Mouse (Mus musculus): ENCODE measurements around the gene Efhd1.

Gene Efhd1

DNA sequence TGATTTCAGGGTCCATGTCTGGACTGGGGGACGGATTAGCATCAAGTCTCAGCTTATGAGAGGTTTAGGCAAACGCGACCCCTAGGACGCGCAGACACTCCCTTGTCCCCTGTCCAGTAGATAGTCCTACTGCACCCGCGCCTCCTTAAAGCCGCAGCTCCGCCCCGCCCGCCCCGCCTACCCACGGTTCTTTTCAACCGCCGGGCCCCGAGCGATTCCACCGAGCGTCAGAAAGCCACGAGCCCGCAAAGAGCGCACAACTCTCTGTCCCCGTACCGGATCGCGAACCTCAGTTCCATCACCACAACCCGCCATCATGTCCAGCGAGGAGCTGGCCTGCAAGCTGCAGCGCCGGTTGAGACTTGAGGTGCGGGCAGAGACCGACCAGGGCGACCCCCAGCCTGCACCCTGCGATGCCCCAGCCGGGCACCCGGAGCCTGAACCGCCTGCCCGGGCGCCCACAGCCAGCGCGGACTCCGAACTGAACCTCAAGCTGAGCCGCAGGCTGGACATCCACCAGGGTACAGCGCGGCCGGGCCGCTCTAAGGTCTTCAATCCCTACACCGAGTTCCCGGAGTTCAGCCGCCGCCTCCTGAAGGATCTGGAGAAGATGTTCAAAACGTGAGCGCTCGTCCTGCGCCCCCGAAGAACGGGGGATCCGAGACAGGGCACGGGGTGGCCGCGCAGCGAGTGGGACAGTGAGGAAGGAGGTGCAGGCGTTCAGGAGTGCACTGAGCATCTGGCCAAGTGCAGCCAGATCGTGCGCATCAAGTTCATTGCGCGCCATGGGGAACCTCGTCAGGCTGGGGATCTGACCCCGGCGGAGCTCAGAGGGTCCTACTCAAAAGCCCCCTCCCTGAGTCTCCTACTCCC, at the start of gene Efhd1:
TSS of gene Efhd1 (plus strand) at position 230 of the 873 bp plus-strand sequence.
- no peak for DNase-seq

DNA sequence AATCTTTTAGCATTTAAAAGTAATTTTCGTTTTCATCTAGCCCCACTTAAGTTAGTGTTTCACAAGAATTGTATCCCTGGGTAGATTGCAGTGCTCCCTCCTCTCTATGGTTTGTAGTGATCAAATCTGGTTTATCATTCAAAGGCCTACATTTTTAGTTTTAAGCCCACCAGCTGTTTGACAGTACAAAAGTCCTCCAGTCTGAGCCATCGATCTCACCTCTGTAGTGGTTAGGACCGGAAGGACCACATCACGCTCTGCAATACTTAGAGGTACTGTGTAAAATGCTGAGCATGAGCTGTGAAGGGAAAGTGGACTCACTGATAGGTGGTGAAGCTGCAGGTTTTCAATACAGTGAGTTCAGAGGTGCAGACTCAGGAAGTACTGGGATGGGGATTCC, 49.4 kb upstream of the Efhd1 start:
- no peak for DNase-seq

DNA sequence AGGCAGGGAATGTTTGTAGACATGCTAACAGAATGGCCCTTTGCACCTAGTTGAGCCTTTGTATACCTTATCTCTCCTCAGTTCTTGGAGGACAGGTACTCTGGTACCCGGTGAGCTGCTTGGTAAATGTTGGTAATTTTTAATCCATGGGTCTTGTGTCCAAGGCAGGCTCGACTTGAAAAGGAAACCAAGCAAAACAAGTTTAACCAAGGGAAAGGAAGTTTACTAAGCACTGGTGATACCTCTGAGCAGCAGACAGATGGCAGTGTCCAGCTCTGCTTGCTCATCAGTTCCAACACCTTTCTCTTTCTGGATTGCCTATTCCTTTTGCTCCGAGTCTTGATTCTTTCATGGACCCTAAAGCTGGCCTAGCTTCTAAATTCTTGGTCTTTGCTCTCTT, 46.2 kb upstream of the Efhd1 start:
- no peak for DNase-seq

DNA sequence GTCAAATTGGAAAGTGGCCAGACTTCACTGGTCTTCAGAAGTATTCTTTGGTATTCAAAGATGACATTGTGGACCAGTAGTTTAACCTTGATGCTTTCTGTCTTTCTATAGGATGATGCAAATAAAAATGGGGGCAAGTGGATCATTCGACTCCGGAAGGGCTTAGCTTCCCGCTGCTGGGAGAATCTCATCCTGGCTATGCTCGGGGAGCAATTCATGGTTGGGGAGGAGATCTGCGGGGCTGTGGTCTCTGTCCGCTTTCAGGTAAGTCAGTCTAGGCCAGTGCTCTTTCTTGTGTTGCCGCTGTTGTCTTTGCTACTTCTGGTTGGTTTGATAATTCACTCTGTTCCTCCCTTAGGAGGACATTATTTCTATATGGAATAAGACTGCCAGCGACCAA, 38.4 kb upstream of the Efhd1 start:
- DNase-seq: no peak

DNA sequence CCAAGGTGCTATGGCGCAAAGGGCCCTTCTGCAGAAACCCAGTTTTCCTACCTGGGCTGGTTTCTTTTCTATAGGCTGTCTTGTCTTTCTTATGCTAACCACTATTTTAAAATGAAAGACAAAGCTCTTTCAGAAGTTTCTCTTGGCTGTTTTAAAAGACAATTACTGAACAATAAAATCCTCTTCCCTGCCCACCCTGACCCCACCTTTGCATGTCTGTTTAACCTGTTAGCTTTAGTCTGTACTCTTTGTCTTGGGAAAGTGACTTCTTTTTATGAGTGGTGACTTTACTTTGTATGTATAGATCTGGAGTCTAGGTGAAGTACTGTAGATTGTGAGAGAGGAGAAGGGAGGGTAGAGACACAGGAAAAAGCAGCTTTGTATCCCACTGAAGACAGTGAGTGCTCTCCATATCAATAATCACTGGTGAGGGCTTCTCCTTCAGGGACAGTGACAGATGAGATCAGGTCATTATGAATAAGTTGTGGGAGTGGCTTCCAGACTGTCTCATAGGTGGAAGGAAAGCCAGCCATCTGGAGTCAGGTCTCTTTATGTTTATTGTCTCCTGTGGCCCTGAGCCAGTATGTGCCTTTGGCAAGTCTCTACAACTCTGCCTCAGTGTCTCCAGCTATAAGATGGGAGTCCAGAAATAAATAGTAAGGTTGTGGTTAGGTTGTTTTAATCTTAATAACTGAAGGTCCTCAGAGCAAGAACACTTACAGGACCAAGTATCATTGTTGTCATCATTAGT, 37.6 kb upstream of the Efhd1 start:
- no peak for DNase-seq

DNA sequence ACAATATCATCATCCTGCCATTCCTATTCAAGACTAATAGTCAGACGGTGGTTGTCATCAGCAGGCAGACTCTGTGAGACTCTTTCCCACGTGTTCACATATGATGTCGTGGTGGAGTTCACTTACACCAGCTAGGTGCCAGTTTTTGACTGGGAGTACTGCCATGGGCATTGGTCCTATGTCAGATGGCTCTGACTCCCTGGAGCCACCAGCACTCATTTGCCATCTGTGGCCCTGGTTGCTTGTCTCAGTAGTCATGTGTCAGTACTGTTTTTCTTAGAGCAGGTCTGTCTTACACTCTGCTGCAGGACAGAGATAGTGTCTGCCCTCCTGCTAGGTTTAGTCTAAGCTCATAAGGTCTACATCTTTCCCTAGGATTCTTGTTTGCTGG, 37.0 kb upstream of the Efhd1 start:
- peak; percentile 81 for DNase-seq

DNA sequence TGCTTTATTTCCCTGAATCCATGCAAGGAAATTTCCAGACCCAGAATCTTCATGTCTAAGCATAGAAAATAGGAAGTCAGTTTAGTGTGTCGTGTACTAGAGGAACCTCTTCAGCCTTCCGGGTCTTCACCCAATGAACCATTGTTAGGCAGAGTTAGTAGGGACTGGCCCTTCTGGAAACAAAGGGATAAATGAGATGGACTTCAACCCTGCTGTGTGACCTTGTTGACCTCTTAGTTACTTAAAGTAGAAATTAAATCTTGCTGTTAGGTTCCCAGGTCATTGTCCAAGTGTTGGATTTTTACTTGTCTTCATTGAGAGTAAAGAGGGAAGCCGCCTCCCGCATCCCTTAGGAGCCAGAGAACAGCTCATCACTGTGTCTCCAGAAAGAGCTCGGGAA, 33.6 kb upstream of the Efhd1 start:
- no peak for DNase-seq

DNA sequence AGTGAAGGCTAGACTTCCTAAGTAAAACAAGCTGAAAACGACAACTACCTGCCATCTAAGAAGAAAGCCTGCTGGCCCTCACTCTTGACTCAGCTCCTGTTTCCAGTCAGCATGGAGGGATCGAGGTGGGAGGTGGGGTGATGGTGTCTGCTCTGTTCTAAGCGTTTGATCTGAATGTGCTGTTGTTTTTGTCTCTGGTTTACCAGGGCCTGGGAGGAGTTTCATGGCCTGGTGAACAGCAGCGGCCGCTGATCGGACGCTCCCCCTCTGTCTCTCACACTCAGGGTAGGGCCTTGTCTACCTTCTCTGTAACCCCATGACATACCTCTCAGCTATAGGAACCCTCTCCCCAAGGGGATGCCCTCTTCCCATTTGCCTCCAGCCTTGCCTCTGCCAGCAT, 32.0 kb upstream of the Efhd1 start:
- DNase-seq: no peak

DNA sequence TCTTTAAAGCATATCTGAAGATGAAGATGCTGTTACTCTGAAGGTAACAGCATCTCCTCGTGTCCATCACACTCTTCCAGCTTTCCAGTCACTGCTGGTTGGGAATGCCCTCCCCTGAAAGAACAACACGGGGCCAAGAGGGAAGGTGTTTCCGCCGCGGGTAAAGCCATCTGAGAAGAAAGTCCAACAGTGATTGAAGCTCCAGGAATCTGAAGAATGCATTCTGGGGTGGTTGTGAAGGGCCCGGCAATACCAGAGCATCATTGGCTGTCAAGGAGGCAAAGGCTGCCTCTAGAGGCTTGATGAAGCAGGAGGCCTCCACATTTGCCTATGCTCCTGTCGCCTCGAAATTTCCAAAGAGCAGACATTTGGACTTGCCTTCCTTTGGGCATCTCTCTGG, 25.1 kb upstream of the Efhd1 start:
- DNase-seq: no peak

DNA sequence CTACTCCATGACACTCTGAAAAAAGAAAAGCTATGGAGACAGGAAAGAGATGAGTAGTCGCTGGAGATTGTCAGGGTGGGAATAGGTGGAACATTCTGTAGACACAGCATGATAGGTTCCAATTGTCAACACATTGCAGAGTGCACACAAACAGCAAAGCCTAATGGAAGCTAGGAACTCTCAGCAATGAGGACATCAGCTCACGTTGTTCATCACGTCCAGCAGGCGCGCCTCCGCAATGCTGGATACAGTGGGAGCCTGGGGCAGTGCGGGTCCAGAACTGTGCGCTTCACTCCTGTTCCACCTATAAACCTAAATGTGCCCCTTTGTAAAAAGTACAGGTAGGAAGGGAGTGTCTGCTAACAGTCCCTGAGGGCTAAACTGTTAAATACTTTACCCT, 21.1 kb upstream of the Efhd1 start:
- DNase-seq: no peak

DNA sequence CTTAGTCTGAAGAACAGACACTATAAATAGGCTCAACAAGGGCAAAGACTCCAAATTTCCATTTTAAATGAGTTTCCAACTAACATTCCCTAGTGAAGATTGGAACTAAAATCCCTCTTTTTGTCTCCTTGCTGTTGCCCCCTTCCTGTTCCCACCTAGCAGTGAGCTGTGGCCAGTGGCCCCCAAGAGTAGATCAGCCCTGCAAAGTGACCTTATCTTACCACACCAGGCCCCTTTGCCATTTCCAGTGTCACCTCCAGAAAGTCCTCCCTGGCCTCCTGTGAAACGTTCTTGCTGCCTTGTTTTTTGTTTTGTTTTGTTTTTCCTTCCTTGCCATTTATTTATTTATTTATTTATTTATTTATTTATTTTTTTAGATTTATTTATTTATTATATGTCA, 18.7 kb upstream of the Efhd1 start:
- no peak for DNase-seq

DNA sequence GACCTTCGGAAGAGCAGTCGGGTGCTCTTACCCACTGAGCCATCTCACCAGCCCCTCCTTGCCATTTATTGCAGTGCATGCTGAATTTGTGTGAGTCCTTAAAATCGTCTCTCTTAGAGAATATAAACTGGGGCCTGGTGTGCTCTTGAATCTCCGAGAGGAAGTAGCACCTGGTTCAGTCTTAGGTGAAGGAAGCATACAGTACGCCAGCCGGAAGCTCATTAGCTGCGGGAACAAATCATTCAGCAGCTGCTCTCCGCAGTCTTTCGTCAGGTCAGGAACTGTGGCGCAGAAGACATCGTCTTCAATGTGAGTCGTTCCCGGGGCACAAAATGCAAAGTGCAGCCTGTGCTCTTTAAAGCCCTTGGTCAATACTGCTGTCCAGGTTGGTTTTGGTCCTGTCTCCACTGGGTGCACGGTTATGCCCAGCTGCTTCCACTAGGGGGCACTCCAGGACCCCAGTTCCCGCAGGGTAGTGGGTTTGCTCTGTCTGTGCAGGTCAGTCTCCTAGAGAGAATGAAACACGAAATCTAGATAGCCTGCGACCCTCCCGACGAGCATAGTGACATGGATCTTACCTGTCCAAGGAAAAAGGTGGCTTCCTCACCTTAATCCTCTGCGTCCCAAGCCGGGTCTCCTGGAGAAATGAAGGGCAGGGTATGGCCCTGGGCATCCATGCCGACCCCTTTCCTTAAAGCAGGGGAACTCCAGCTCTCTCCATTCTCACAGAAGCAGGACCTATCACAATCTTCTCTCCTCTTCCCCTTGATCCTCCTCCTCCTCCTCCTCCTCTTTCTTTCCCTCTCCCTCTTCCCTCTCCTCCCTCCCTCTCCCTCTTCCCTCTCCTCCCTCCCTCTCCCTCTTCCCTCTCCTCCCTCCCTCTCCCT, 18.0 kb upstream of the Efhd1 start:
- peak; percentile 64 for DNase-seq

DNA sequence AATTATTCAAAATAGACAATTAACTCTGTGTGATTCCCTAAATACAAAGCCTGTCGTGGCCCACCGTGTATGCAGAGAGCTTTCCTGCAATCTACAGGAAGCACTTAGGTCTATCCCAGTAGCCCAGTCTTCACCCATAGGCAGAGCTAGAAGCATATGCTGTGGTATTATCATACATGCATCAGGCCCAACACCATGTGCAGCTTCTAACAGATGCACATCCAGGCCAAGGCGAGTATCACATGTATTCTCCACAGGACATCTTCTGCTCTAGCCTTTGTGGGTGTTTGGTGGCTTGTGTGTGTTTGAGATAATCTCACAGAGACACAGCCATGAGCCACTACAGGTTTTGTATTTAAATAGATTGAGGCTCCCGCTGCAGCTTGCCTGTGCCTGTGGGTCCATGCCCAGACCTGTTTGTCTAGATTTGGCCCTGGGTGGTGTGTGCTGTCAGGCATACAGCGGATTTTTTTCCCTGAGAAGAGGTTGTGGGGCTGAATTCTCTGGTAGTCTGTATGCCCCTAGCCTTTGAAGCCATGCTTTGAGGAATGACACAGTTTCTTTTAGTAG, 12.0 kb upstream of the Efhd1 start:
- no peak for DNase-seq

DNA sequence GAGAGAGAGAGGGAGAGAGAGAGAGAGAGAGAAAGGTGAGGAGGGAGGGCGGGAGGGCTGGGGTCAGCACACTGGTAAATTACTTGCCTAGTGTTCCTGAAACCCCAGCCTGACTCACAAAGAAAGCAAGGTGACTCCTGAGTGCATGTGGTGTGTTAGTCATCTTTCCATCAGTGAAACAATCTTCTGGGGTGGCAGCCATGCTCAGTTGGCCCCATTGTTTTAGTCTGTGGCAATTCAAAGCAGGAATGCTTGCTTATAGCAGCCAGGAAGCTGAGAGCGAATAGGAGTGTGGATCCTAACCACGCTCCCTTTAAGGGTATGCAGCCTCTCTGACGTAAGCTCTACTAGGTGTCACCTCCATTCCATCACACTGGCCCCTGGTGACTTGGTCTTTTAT, 9.0 kb upstream of the Efhd1 start:
- DNase-seq: no peak

DNA sequence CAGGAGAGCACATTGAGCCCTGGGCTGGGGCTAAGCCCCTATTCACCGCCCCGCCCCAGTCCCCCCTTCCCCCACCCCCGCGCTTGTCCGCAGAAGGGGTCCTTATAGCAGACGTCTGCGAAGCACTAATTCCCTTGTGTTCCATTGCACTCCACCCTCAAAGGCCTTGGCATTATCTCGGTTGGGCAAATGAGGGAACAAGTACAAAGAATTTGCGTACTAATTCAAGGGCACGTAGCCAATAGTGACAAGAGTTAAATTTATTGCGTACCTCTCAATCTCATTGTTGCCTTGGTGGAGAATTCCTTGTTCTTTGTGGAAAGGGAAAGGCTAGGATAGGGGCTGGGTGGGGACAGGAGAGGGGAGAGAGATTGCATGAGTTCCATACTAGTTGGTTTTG, 6.5 kb upstream of the Efhd1 start:
- no peak for DNase-seq

DNA sequence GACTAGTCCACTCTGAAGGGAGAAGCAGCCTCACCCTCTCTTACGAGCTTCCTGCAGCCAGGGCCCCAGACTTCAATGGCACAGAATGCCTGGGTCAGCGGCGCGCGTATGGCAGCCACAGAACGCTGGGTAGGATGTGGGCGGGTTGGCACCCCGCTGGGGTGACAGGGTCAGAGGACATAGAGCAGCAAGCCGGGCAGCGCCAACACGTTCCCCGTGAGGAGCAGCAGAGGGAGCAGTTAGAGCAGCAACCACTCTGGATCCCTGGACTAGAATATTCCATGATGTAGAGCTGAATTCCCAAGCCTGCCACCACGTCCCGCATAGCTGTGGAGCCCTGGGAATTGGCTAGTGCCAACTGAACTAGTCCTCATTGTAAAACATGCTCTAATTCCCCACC, 5.7 kb upstream of the Efhd1 start:
- DNase-seq: no peak

DNA sequence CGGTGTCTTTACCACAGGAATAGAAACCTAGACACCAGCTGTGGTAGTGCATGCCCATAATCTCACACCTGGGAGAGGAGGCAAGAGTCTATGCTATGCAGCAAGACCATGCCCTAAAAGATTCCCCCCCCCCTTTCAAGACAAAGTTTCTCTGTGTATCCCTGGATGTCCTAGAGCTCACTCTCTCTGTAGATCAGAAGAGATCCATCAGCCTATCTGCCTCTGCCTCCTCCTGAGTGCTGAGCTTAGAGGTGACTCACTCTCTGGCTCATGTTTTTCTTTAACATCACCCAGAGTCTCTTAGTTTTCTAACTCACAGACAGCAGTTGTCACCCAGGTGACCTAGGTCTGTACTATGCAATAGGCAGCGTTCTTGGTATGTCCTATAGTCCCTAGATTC, 4.8 kb upstream of the Efhd1 start:
- DNase-seq: no peak

DNA sequence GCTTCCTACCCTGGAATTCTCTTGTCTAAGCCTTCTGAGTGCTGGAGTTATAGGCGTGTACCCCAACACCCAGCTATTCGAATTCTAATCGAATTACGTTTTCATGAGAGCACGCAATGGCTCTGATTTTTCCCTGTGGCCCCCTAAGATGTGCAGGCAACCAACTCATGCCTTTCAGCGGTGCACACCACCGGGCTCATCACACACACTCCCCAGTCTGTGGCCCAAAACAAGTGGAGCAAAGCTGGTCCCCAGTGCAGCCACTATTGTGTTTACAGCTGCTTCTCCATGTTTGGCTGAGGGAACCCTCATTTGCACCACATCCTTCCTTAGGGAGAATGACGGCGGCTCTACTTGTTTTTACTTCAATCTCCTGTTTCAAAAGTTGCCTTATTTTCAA, 906 bp upstream of the Efhd1 start:
- DNase-seq: no peak

DNA sequence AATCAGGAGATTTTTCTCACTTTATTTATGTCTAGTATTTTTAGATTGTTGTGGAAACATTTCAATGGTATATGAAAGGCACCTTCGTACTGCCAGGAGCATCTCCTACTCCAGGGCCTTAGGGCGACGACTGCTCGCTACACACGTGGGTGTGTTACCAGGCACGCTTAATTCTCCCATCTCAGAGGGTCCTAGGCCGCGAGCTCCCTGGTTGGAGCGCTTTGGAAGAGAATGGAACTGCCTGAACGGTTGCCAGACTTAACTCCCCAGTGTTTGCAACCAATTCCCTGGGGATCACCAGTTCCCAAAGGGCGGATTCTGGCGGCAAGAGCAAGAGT, 398 bp upstream of the Efhd1 start:
- no peak for DNase-seq

DNA sequence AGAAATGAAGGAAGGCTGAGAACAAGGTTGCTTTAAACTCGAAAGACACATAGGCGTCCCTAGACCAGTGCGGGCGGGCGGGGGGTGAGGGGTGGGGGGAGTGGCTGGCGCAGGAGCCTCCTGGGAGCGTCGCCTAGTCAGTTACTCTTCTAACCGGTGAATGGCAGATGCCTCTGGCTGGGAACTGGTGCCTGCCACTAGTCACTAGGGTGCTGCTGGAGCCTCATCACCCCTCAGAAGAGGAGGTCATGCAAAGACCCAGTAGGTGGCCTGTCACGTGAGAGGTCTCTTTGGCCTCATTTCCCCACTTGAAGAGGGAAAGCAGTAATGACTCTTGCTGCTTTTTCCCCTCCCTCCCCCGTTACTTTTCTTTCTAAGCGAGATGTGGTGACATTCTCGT, 1.0 kb downstream of the Efhd1 start:
- no peak for DNase-seq

DNA sequence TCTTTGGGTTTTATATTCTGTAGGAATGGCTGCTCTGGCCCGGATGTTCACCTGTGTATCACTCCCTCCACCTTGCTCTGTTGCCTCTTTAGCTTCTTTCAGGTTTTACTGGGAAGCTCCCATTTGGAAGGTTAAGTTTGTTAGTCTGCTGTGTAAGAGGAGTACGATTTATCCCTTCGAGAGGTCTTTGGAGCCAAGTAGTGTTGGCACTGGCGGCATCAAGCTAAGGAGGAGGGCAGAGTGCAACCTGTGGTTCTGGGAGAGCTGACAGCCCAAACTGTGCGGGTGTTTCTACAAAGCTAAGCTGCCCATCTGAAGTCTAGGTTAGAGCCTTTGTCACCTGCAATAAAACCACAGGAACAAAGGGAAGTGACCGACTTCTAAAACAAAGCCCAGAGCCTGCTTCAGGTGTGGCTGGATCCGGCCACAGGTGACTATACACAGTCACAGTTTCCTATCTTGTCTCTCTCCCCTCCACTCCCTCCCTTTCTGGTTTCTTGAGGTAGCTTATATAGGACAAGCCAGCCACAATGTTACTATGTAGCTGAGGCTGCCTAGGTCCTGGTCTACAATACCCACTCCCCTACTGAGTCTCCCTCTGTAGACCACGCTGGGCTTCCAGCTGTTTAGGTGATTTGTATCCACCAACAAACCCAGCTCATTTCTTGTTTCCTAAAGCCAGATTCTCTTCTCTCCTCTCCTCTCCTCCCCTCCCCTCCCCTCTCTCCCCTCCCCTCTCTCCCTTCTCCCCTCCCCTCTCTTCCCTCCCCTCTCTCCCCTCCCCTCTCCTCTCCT, 2.3 kb downstream of the Efhd1 start:
- no peak for DNase-seq

DNA sequence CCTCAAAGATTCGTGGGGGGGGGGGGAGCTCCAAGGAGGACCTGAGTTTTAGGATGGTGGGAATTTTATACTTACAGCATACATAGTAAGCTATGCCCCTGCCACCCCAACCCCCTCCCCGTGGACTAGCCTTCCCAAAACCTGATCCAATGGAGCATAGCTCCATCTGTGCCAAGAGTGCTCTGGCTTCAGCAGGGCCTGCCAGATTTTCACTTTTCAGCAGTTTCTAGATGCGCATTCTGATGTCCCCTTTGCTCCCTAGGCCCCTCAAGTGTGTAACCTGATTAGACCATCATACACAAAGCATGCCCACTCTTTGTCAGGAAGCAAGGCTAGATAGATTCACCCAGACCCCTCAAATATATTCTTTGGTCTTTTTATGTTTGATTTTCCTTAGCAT, 6.0 kb downstream of the Efhd1 start:
- DNase-seq: no peak

Data from cerebellum, adult 11 months (tissue).